Mouse (Mus musculus) bone marrow macrophage, adult 2 months (primary cell): ENCODE data around the gene Egfr.

Experiments used
- CTCF ChIP-seq: IDR thresholded peaks from 2 replicates; pipeline ENCODE4 v1.5.1; 2012; ENCODE audit warnings: low read depth, mild to moderate bottlenecking, low read length, moderate library complexity
- POLR2A ChIP-seq: IDR thresholded peaks from 2 replicates; pipeline ENCODE4 v1.6.1; 2012; ENCODE audit warnings: mild to moderate bottlenecking, low read depth, low read length, borderline replicate concordance

DNA sequence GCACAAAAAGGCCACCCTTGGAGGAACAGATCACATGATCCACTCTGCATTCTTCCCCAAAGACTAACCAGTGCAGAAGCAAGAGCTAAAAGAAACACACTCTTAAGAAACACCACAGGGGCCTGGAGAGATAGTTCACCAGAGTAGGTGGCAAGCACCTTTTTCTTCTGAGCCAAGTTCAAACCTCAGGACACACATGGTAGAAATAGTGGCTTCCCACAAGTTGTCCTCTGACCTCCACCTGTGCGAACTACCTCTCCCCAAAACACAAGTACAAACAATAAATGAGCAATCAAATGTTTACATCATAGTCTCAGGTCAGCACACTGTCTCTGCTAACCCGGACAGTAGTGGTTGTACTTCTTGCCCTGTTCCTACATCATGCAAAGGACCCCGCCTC is 45.5 kb downstream of the Egfr start:
- no peak for TF ChIP-seq CTCF
- TF ChIP-seq POLR2A = no peak
